Mouse (Mus musculus): ENCODE data around the gene Cdc34. TPM values are rescaled to one million over a fixed set of nuclear protein-coding genes. Genes with fewer than 3 reads are reported as not detected.

Gene Cdc34
- total RNA-seq, 2 experiments from 2014 or later, result 307 to 315 TPM

GRCm38 (mm10) chr10:79669576-79670057 is 12.4 kb upstream of the Cdc34 start:
- peak in 1 of 2 experiments; percentile 78 for DNase-seq (ENCODE audit: low spot score in 2 of 2)

GRCm38 (mm10) chr10:79670071-79670888 is 11.7 kb upstream of the Cdc34 start:
- DNase-seq (ENCODE audit: low spot score in 2 of 2), result no peak

DNA sequence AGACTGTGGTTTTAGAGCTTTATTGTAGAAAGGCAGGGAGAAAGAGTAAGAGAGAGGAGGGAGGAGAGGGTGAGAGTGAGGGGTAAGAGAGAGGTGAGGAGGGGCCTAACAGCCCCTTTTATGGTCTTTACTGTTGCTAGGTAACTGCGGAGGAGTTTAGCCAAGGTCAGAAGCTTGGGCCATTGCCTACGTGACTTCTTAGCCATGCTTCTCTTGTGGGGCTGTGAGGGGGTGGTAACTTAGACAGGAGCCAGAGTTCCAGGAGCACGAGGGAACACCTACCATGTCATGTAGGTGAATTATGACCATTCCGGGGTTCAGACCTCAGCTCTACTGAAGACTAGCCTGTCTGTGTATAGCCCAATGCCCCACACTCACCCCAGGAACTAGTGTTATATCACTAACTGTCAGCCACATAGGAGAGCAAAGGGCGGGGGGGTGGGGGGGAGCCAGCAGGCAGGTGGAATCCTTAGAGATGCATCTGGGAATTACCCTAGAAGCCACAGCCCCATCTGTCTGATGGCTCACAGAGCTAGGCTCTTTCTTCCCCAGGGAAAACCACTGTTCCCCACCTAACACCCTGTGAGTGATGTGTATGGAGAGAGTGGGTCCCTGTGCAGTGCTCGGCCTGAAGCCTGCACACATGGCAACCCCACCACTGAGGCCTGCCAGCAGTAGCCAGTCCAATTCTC is 10.5 kb upstream of the Cdc34 start:
- DNase-seq (ENCODE audit: low spot score in 2 of 2), result no peak

DNA sequence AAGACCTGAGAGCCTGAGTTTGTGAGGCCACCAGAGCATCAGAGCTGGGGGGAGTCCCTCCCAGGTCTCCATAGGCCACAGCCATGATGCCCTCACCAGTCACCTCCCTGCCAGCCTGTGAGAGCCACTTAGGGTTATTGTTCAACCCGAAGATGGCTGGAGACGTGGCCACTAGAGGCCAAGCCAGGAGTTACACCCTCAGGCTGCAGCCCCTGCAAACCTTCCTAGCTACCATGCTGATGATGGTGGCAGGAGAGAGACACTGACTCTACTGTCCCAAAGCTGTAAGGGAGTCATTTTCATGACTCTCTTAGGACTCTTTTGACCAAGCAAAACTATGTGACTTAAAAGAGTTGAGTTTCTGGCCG is 9.9 kb upstream of the Cdc34 start:
- DNase-seq (ENCODE audit: low spot score in 2 of 2), result peak in 1 of 2 experiments; percentile 9

GRCm38 (mm10) chr10:79673054-79673453 is 8.9 kb upstream of the Cdc34 start:
- no peak for DNase-seq (ENCODE audit: low spot score in 2 of 2)

- DNase-seq (ENCODE audit: low spot score in 2 of 2), result no peak
Measured at GRCm38 (mm10) chr10:79675346-79676035, 6.5 kb upstream of the Cdc34 start.

GRCm38 (mm10) chr10:79680606-79681495 is 1.1 kb upstream of the Cdc34 start:
- no peak for DNase-seq (ENCODE audit: low spot score in 2 of 2)

GRCm38 (mm10) chr10:79682551-79682915 is 538 bp downstream of the Cdc34 start:
- no peak for DNase-seq (ENCODE audit: low spot score in 2 of 2)

GRCm38 (mm10) chr10:79682916-79683582 is 1.1 kb downstream of the Cdc34 start:
- DNase-seq (ENCODE audit: low spot score in 2 of 2), result peak in 1 of 2 experiments; percentile 63

GRCm38 (mm10) chr10:79683726-79684640 is 2.0 kb downstream of the Cdc34 start:
- no peak for DNase-seq (ENCODE audit: low spot score in 2 of 2)

GRCm38 (mm10) chr10:79684770-79685600 is 3.0 kb downstream of the Cdc34 start:
- DNase-seq (ENCODE audit: low spot score in 2 of 2), result no peak

DNA sequence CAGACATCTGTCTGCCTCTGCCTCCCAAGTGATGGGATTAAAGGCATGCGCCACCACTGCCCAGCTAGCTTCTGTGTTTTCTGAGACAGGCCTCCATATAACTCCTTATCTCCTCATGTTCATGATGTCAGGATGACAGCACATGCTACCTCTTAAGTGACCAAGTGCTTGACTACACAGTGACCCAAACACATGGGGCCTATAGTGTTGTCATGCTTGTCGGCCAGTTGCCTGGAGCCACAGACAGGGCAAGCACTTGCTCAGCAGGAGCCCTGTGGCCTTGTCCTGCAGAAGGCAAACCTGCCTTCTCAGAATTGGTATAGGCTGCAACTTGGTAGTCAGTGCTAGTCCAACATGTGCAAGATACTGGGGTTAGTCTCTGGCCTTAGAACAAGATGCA is 4.2 kb downstream of the Cdc34 start:
- DNase-seq (ENCODE audit: low spot score in 2 of 2), result no peak

GRCm38 (mm10) chr10:79686691-79687090 is 4.7 kb downstream of the Cdc34 start:
- no peak for DNase-seq (ENCODE audit: low spot score in 2 of 2)

DNA sequence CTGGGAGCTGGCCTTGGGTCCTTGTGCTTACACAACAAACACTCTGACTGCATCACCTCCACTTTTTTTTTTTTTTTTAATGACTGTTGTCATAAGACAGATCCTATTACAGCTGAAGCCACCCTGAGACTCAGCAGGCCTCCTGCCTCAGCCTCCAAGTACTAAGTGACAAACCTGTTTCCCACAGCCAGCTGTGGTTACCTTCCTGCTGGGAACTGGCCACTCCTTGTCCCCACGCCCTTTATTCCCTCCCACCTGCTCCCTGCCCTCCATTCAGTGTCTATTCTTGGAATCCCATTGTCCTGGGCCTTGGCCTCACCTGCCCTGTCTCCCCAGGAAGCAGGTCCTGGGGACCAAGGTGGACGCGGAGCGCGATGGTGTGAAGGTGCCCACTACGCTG is 5.5 kb downstream of the Cdc34 start:
- DNase-seq (ENCODE audit: low spot score in 2 of 2), result no peak

DNA sequence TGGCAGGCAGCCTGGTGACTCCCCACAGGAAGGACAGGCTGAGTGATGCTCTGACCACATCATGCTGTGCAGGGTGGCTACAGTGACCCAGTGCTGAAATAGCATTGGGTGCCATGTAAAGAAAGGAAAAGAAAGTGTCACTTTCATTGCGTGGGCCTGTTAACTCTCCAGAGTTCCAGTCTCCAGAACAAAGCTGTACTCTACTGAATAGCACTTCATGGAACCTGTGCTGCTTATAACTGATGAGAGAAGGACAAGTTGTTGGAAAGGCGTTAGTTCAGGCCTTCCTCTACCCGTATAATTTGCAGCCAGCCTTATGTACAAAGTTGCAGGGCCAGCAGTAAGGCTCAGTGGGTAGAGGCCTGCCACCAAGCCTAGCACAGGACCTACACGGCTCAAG is 6.7 kb downstream of the Cdc34 start, which contains the start of gene Gzmm:
Gene Gzmm (plus strand): TSS at position 301 of the 400 bp plus-strand sequence.
- no peak for DNase-seq (ENCODE audit: low spot score in 2 of 2)

- DNase-seq (ENCODE audit: low spot score in 2 of 2), result peak in 1 of 2 experiments; percentile 8
Measured at GRCm38 (mm10) chr10:79689178-79689577, 7.2 kb downstream of the Cdc34 start.

DNA sequence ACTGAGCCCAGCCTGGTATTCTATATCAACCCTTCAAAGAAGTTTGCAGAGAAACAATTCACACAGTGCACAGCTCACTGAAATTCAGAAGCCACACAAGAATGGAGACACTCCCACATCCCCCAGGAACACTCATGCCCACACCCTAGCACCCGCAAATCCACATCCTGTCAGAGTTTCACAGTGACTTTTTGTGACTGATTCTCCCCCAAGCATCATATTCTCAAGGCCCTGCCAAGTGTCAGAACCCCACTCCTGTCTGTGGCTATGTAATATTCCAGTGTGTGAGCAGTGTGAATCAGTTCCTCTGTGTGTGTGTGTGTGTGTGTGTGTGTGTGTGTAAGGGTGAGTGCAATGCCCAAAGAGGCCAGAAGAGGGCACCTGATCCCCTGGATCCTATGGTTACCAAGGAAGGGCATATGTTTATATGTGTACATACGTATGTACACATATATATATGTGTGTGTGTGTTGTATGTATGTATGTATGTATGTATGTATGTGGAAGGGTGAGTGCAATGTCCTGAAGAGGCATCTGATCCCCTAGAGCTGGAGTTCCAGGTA is 10.1 kb downstream of the Cdc34 start:
- DNase-seq (ENCODE audit: low spot score in 2 of 2), result no peak

Data from gastrocnemius, postnatal 4 days (tissue).